Mouse (Mus musculus) naive thymus-derived CD4-positive, alpha-beta T cell, adult 2 months (primary cell): ENCODE results near the gene Abhd17b.

Experiments used
- DNase-seq: peaks from one replicate; pipeline ENCODE4 v3.0.0-alpha.2; 2011; ENCODE audit warnings: low read depth

The Abhd17b gene

DNA sequence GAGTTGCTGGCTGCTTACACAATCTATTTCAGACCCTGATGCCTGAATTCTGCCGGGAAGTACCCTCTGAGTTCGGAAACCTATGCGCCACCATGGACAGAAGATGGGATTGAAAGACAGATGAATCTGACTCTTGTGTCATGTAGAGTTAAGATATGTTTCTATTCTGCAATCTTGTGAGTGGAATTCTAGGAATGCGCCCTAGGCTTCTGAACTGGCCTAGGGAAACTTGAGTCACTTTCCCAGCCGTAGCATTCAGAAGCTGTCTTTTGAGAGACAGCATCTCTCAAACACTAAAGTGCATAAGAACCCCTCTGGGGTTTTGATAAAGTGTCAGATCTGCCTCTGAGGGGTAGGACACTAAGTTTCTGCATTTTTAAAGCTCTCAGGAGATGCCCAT lies 78.9 kb downstream of the Abhd17b start:
- no peak for DNase-seq

- no peak for DNase-seq
Measured at GRCm38 (mm10) chr19:21733176-21733575, 80.2 kb downstream of the Abhd17b start.

DNA sequence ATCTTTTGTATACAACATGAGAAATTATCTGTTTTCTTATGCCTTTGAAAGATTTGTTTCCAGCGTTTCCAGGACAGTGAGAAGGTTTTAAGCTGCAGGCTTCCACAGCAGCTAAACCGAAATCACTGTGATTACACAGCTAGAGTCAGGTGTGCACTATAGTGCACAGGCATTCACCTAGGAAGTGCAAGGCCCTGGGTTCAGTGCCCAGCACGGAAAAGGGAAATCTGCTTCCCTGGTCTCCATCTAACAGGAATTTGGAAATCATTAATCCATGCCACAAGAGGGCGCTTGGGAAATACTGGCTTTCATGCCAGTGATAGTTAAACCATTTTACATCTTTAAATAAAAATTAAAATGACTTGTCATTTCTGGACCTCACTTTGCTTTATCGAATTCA lies 81.1 kb downstream of the Abhd17b start:
- no peak for DNase-seq
